ENCODE assay signal across 19 mouse cellular contexts in genomic region chr4:32535626-32536025, GRCm38 (mm10).
DNase-seq lines count a peak whose midpoint lies in the region; ATAC-seq lines count a peak whose summit lies in the region.
"Had no signal": no experiment of that assay in that cellular context is flagged by ENCODE, and none has a peak within 500 bp of the region (broad histone marks: within the 10 kb centered on the region; RNA-seq: fewer than 3 reads in every experiment).

No protein-coding gene starts in this region.

- H3K27ac ChIP-seq in heart, embryonic 10.5 days = no peak overlapping the region
- no peak overlapping the region for H3K27ac ChIP-seq in midbrain, embryonic 10.5 days (replicated peaks)
- H3K27ac ChIP-seq in midbrain, embryonic 15.5 days = no peak overlapping the region
- H3K27ac ChIP-seq in limb, embryonic 10.5 days = 0 out of 2 replicates have a peak overlapping the region, but pooled peaks have one; percentile 42
- H3K27ac ChIP-seq: embryonic facial prominence, embryonic 12.5 days; forebrain, embryonic 13.5 days; forebrain, embryonic 15.5 days had no signal

- no peaks in the 10 kb centered on the region for H3K9me3 ChIP-seq in heart, embryonic 10.5 days
- no peaks in the 10 kb centered on the region for H3K9me3 ChIP-seq in midbrain, embryonic 10.5 days (replicated peaks)
- no peaks in the 10 kb centered on the region for H3K9me3 ChIP-seq in midbrain, embryonic 15.5 days
- no peaks in the 10 kb centered on the region for H3K9me3 ChIP-seq in limb, embryonic 10.5 days (replicated peaks)
- H3K9me3 ChIP-seq: embryonic facial prominence, embryonic 10.5 days; embryonic facial prominence, embryonic 12.5 days; forebrain, embryonic 13.5 days; forebrain, embryonic 15.5 days had no signal

- no peak for ATAC-seq in midbrain, embryonic 15.5 days (replicated peaks)
- ATAC-seq: activated CD4-positive, CD25-positive, alpha-beta regulatory T cell, adult 4 months; forebrain, embryonic 13.5 days; forebrain, embryonic 15.5 days had no signal

- DNase-seq in heart, embryonic 10.5 days (ENCODE audit: low spot score) = peak; percentile 58
- DNase-seq in heart, adult 9 months (ENCODE audit: low spot score in 2 of 2) = no peak
- peak; percentile 9 for DNase-seq in midbrain, embryonic 10.5 days (ENCODE audit: low spot score)
- DNase-seq in limb, embryonic 10.5 days (ENCODE audit: low spot score) = no peak
- no peak for DNase-seq in T-cell, adult 2 months (ENCODE audit: low spot score)
- DNase-seq: adrenal gland, adult 8-10 months; adrenal gland, postnatal 14 days; adrenal gland, postnatal 36 days; cerebellum, adult 11-12 months; cerebellum, adult 2 months; cerebellum, adult 9-10 months; cerebellum, postnatal 10 days; cerebellum, postnatal 25 days had no signal

- peaks cover 53% of the 10 kb centered on the region for H3K4me1 ChIP-seq in heart, embryonic 10.5 days
- H3K4me1 ChIP-seq in midbrain, embryonic 10.5 days = peaks cover 60% of the 10 kb centered on the region
- H3K4me1 ChIP-seq in midbrain, embryonic 15.5 days = peaks cover 64% of the 10 kb centered on the region
- H3K4me1 ChIP-seq in limb, embryonic 10.5 days = peaks cover 66% of the 10 kb centered on the region

- WGBS in heart, embryonic 10.5 days = 79% methylated on average over 7 of the region's 7 CpGs
- 85% methylated on average over 7 of the region's 7 CpGs for WGBS in midbrain, embryonic 10.5 days
- 88% methylated on average over 7 of the region's 7 CpGs for WGBS in midbrain, embryonic 15.5 days
- 79% methylated on average over 7 of the region's 7 CpGs for WGBS in limb, embryonic 10.5 days

- no peaks in the 10 kb centered on the region for H3K27me3 ChIP-seq in heart, embryonic 10.5 days (ENCODE audit: insufficient read depth, poor library complexity, severe bottlenecking)
- no peaks in the 10 kb centered on the region for H3K27me3 ChIP-seq in midbrain, embryonic 10.5 days (ENCODE audit: low read depth, poor library complexity, severe bottlenecking)
- H3K27me3 ChIP-seq in midbrain, embryonic 15.5 days (replicated peaks) = no peaks in the 10 kb centered on the region
- H3K27me3 ChIP-seq in limb, embryonic 10.5 days (ENCODE audit: low read depth, poor library complexity, severe bottlenecking) = no peaks in the 10 kb centered on the region
- H3K27me3 ChIP-seq: embryonic facial prominence, embryonic 12.5 days; forebrain, embryonic 13.5 days; forebrain, embryonic 15.5 days had no signal

- H3K9ac ChIP-seq in midbrain, embryonic 15.5 days = no peak overlapping the region
- H3K9ac ChIP-seq: embryonic facial prominence, embryonic 12.5 days; forebrain, embryonic 13.5 days; forebrain, embryonic 15.5 days had no signal

- no peak overlapping the region for H3K4me2 ChIP-seq in midbrain, embryonic 15.5 days
- H3K4me2 ChIP-seq: embryonic facial prominence, embryonic 12.5 days; forebrain, embryonic 13.5 days; forebrain, embryonic 15.5 days had no signal

- H3K36me3 ChIP-seq in heart, embryonic 10.5 days = no peaks in the 10 kb centered on the region
- no peaks in the 10 kb centered on the region for H3K36me3 ChIP-seq in midbrain, embryonic 10.5 days
- H3K36me3 ChIP-seq in midbrain, embryonic 15.5 days (replicated peaks) = no peaks in the 10 kb centered on the region
- no peaks in the 10 kb centered on the region for H3K36me3 ChIP-seq in limb, embryonic 10.5 days
- H3K36me3 ChIP-seq: embryonic facial prominence, embryonic 10.5 days; embryonic facial prominence, embryonic 12.5 days; forebrain, embryonic 15.5 days had no signal

- H3K4me3 ChIP-seq in heart, embryonic 10.5 days = no peak overlapping the region
- H3K4me3 ChIP-seq in midbrain, embryonic 10.5 days = no peak overlapping the region
- no peak overlapping the region for H3K4me3 ChIP-seq in midbrain, embryonic 15.5 days
- H3K4me3 ChIP-seq in limb, embryonic 10.5 days = no peak overlapping the region
- H3K4me3 ChIP-seq: embryonic facial prominence, embryonic 10.5 days; embryonic facial prominence, embryonic 12.5 days; forebrain, embryonic 13.5 days; forebrain, embryonic 15.5 days had no signal

Comparison
In these comparisons a context has a peak if more than half of its experiments do, and no peak if none do; other contexts are left out.
1. DNase-seq: peak in heart, embryonic 10.5 days (single experiment) and midbrain, embryonic 10.5 days (single experiment); none in heart, adult 9 months (0 of 2), limb, embryonic 10.5 days (single experiment) and T-cell, adult 2 months (single experiment).